Mouse (Mus musculus) hindbrain, embryonic 13.5 days (tissue): ENCODE data around the gene Thap12. TPM values are rescaled to one million over a fixed set of nuclear protein-coding genes. Genes with fewer than 3 reads are reported as not detected.

Source experiments
- ATAC-seq: fragments of 200-750 bp; cut with Nextera tagmentation; 2 replicates; pipeline ENCODE4 v1.8.0; 2017; ENCODE audit warnings: moderate TSS enrichment; ENCODE audit not compliant: low FRiP score
- H3K27ac ChIP-seq: fragments of 300-500 bp; sonication (generic); 2 replicates; pipeline ENCODE4 v1.5.1; 2015; ENCODE audit warnings: inconsistent platforms, mild to moderate bottlenecking, moderate library complexity
- H3K27me3 ChIP-seq: fragments of 300-500 bp; sonication (generic); 2 replicates; pipeline ENCODE4 v1.6.1; 2015; ENCODE audit warnings: mild to moderate bottlenecking, inconsistent platforms
- H3K36me3 ChIP-seq: fragments of 300-500 bp; sonication (generic); 2 replicates; pipeline ENCODE4 v1.6.1; 2015; ENCODE audit warnings: mild to moderate bottlenecking, inconsistent platforms
- H3K4me1 ChIP-seq: fragments of 300-500 bp; sonication (generic); replicated peaks from 2 replicates; pipeline ENCODE4 v1.6.1; 2015; ENCODE audit warnings: inconsistent platforms
- H3K4me2 ChIP-seq: fragments of 300-500 bp; sonication (generic); 2 replicates; pipeline ENCODE4 v1.6.1; 2015; ENCODE audit warnings: inconsistent platforms, mild to moderate bottlenecking, moderate library complexity
- H3K4me3 ChIP-seq: fragments of 300-500 bp; sonication (generic); 2 replicates; pipeline ENCODE4 v1.5.1; 2015; ENCODE audit warnings: mild to moderate bottlenecking, inconsistent platforms
- H3K9ac ChIP-seq: fragments of 300-500 bp; sonication (generic); 2 replicates; pipeline ENCODE4 v1.6.1; 2015; ENCODE audit warnings: mild to moderate bottlenecking, inconsistent platforms
- H3K9me3 ChIP-seq: fragments of 300-500 bp; sonication (generic); 2 replicates; pipeline ENCODE4 v1.6.1; 2016; ENCODE audit warnings: inconsistent platforms
- WGBS: fragments of 180-500 bp; shearing (Covaris S2); methylation state at CpG from one replicate; pipeline ENCODE4 v1.1.7; 2015; 5-methylcytosine and 5-hydroxymethylcytosine counted together
- polyA plus RNA-seq: library from polyadenylated mRNA; unstranded; fragments of >200 nt; fragmentation: Nextera tagmentation; extraction: Ambion mirVana; gene quantifications from 2 replicates; pipeline ENCODE4 v1.2.1, GENCODE M21; 2015

Thap12 gene
- polyA plus RNA-seq, 1 experiment from 2014 or later = 45.9 TPM

DNA sequence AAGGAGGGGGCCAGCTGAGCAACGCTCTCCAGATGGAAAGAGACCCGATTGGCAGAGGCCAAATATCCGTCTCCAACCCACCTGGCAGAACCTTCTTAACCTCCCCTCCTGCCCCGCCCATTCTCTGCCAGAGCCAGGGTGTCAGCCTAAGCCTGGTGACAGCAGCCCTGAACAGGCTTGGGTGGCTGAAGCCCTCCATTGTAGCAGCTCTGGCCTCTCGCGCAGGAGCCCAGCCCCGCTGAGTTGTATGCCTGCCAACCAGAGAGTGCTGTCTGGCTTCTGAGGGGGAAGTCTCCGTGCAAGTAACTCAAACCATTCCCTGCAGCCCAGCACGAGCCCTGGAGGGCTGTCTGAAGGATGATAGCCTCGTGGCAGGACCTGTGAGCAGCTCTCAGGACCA, 32.0 kb downstream of the Thap12 start:
- H3K27ac ChIP-seq = no peak overlapping the region
- no peaks in the 10 kb centered on the region for H3K36me3 ChIP-seq
- no peak overlapping the region for H3K9ac ChIP-seq
- H3K4me2 ChIP-seq = no peak overlapping the region
- 0 out of 2 replicates have a peak, but pooled peaks have one; percentile 52 for ATAC-seq
- no peak overlapping the region for H3K4me3 ChIP-seq
- H3K4me1 ChIP-seq = peaks cover 16% of the 10 kb centered on the region
- no peaks in the 10 kb centered on the region for H3K9me3 ChIP-seq
- 34% methylated on average over 10 of the region's 10 CpGs for WGBS
- H3K27me3 ChIP-seq = peaks cover 5% of the 10 kb centered on the region; the same call in 1 of the 2 replicates

DNA sequence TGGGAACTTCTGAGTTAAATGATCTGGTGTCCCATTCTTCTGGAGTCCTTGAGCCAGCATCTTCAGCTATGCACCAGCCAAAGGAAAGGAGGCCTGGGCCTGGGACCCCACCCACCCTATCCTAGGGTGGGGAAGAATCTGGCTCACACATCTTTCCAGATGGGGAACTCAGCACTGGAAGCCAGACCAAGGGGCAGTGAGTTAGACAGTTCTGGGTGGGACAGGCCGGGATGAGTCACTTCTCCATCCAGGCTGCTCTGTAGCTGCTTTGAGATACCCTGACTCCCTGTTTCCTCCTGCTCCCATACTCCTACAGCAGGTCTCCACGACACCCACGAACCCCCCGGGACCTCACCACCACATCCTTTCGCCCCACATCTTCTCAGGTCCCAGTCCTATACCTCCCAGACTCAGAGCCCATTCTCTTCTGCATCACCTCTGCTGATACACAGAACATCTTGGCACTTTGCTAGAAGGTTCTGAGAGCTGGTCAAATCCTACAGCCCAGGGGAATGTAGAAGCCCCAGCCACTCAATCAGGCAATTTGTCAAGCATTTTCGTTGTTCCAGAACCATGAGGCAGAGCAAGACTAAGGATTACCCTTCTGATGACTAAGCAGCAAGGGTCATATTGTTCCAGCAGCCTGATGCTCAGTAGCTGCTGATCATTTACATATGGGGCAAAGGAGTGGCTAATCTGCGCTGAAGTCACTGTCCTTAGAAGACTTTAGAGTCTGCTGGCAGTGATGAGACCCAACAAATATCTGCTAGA, 34.1 kb downstream of the Thap12 start:
- Histone ChIP-seq H3K9ac (no peak overlapping the region), H3K27ac (no peak overlapping the region), H3K27me3 (no peaks in the 10 kb centered on the region), H3K4me1 (peaks cover 15% of the 10 kb centered on the region), H3K9me3 (no peaks in the 10 kb centered on the region), H3K36me3 (no peaks in the 10 kb centered on the region), H3K4me3 (no peak overlapping the region), H3K4me2 (no peak overlapping the region)
- no peak for ATAC-seq
- WGBS = 87% methylated on average over 7 of the region's 7 CpGs

DNA sequence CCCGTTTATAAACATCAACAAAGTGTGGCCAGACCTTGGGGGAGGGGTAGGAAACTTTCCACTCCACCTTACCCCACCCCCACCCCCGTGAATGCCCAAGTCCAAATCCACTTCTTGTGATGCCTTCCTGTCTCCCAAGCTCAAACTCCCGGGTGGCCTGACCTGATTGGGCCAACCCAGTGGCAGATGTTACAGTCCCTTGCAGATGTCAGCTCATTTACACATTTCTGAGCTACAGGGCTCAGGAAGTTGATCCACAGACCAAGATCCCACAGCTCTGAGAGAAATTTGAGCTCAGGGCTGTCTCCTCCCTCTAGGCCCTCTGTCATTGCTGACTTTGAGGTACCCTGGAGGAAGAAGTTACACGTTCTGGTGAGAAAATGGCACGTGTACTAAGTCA, 37.5 kb downstream of the Thap12 start:
- Histone ChIP-seq H3K27ac (no peak overlapping the region), H3K27me3 (peaks cover 9% of the 10 kb centered on the region; the same call in 1 of the 2 replicates), H3K4me3 (no peak overlapping the region), H3K9me3 (no peaks in the 10 kb centered on the region), H3K36me3 (no peaks in the 10 kb centered on the region), H3K4me1 (peaks cover 7% of the 10 kb centered on the region; the same call in 1 of the 2 replicates), H3K9ac (no peak overlapping the region), H3K4me2 (no peak overlapping the region)
- ATAC-seq = no peak
- WGBS = 23% methylated on average over 5 of the region's 5 CpGs

DNA sequence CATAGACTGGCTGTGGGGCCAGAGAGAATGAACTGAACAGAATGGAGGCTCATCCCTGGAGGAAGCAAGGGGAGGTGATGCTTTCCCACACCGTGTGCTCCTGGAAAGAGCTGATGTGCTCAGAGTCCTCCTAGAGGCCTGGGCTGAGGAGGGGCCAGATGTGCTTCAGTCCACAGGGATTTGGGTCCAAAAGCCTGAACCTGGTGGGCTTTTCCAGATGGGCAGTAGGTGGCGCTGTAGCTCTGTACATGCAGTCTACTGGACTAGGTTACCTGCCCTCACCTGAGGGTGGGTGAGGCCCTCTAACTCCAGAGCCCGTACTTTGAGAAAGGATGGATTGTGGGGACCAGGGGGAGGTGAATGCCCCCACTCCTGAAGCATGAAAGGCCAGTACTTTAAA, 40.4 kb downstream of the Thap12 start:
- H3K27ac ChIP-seq = no peak overlapping the region
- no peaks in the 10 kb centered on the region for H3K9me3 ChIP-seq
- no peak overlapping the region for H3K4me3 ChIP-seq
- no peak for ATAC-seq
- WGBS = 6% methylated on average over 3 of the region's 3 CpGs
- no peak overlapping the region for H3K4me2 ChIP-seq
- H3K9ac ChIP-seq = no peak overlapping the region
- no peaks in the 10 kb centered on the region for H3K36me3 ChIP-seq
- H3K27me3 ChIP-seq = peaks cover 9% of the 10 kb centered on the region; the same call in 1 of the 2 replicates
- 0 out of 2 replicates have a peak, but pooled peaks cover 6% of the 10 kb centered on the region for H3K4me1 ChIP-seq

DNA sequence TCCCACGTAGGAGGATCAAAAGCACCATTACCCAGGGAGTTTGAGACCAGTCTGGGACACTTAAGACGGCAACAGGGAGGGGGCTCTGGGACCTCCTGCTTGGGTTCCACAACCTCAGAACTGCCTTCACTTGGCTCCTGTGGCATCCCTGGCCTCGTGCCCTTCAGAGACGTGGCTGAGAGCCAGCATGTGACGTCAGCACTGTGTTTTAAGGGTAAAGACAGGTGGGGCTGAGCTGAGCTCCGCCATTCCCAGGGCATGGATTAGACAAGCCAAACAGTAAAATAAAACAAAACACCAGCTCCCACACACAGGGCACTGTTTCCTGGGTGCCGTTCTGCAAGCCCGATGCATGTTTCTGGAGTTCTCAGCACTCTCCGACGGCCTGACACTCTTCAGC, 47.5 kb downstream of the Thap12 start:
- H3K27ac ChIP-seq = no peak overlapping the region
- H3K4me2 ChIP-seq = no peak overlapping the region
- peaks cover 2% of the 10 kb centered on the region; the same call in 1 of the 2 replicates for H3K27me3 ChIP-seq
- peaks cover 8% of the 10 kb centered on the region for H3K4me1 ChIP-seq
- H3K9me3 ChIP-seq = no peaks in the 10 kb centered on the region
- no peaks in the 10 kb centered on the region for H3K36me3 ChIP-seq
- H3K4me3 ChIP-seq = no peak overlapping the region
- H3K9ac ChIP-seq = no peak overlapping the region
- 75% methylated on average over 10 of the region's 10 CpGs for WGBS
- no peak for ATAC-seq

DNA sequence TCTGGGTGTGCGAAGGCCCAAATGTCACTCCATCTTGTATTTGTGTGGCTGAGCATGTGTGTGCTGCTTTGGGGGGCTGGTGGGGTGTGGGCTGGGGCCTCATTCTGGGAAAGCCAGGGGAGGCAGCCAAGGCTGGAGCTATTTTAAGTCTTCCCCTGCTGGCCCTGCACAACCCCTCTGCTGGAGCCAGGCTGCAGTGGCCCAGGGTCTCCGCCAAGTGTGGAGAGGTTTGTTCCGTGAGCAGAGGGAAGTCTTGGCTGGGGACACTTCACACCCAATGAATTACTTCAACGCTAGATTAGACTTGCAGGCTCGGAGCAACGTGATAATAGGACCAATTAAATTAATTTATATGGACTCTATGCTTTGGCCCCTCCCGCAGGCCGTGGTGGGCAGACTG, 49.8 kb downstream of the Thap12 start:
- Histone ChIP-seq H3K4me3 (no peak overlapping the region), H3K36me3 (no peaks in the 10 kb centered on the region), H3K9ac (no peak overlapping the region), H3K4me1 (peaks cover 8% of the 10 kb centered on the region), H3K4me2 (no peak overlapping the region), H3K27me3 (peaks cover 7% of the 10 kb centered on the region; the same call in 1 of the 2 replicates), H3K9me3 (no peaks in the 10 kb centered on the region), H3K27ac (no peak overlapping the region)
- WGBS = 87% methylated on average over 8 of the region's 8 CpGs
- no peak for ATAC-seq

DNA sequence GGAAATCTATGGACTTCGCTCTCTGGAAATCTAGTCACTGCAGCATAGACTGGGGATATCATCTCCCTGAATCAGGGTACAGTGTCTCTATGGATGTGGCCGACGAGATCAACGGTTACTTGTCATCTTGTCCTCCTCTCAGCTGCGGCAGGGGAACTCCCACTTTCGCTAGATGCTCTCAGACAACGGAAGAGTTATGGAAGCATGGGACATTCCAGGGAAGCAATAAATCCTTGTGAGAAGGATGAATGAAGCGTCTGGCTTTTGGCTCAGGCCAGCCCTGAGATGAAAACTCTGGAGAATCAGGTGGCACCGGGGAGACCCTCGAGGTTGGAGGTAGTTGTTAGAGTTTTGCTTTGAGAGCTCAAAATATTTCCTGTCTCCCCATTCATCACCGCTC, 53.1 kb downstream of the Thap12 start:
- WGBS = 80% methylated on average over 11 of the region's 11 CpGs

DNA sequence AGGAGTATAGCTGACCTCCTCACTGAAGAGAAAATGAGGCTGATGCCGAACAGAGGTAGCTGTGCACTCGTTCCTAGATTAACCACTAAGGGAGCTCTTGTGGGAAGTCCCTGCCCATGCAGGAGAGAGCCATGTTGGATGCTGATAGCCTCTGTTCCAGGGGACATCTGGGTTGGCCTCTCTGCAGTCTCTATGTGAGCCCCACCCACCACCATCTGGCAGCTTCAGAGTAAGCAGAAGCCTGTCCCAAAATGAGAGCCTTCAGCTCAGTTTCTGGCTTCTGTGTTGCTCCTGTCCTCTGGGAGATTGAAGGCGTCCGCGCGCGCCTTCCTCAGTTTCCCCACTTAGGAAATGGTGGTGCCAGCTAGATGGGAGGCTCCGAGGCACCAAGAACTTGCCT, 53.7 kb downstream of the Thap12 start:
- no peaks in the 10 kb centered on the region for H3K9me3 ChIP-seq
- no peaks in the 10 kb centered on the region for H3K36me3 ChIP-seq
- no peak overlapping the region for H3K4me2 ChIP-seq
- WGBS = 83% methylated on average over 8 of the region's 8 CpGs
- H3K27me3 ChIP-seq = 0 out of 2 replicates have a peak, but pooled peaks cover 8% of the 10 kb centered on the region
- no peak overlapping the region for H3K9ac ChIP-seq
- no peak for ATAC-seq
- peaks cover 8% of the 10 kb centered on the region for H3K4me1 ChIP-seq
- H3K27ac ChIP-seq = no peak overlapping the region
- H3K4me3 ChIP-seq = no peak overlapping the region

More for the DNA sequence above, 53.1 kb downstream of the Thap12 start:
- no peak overlapping the region for H3K9ac ChIP-seq
- H3K27me3 ChIP-seq = 0 out of 2 replicates have a peak, but pooled peaks cover 8% of the 10 kb centered on the region
- no peaks in the 10 kb centered on the region for H3K36me3 ChIP-seq
- no peaks in the 10 kb centered on the region for H3K9me3 ChIP-seq
- H3K4me2 ChIP-seq = no peak overlapping the region
- H3K27ac ChIP-seq = no peak overlapping the region
- no peak overlapping the region for H3K4me3 ChIP-seq
- ATAC-seq = no peak
- H3K4me1 ChIP-seq = peaks cover 8% of the 10 kb centered on the region

DNA sequence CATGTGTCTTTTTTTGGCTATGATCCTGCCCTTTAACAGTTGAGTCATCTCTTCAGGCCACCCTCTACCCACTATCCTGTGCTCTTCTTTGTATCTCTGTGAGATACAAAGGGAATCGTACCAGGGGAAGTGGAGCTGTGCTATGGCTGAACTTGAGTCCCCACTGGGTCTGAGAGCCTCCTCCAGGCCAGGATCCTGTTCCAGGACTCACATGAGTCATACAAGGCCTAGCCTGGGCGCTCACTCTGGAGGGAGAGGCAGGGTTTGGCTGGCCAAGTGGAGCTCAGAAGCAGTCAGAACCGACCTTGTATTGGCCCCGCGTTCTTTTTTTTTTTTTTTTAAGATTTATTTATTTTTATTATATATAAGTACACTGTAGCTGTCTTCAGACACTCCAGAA, 57.2 kb downstream of the Thap12 start:
- no peaks in the 10 kb centered on the region for H3K9me3 ChIP-seq
- H3K4me2 ChIP-seq = no peak overlapping the region
- no peak overlapping the region for H3K27ac ChIP-seq
- H3K9ac ChIP-seq = no peak overlapping the region
- WGBS = 89% methylated on average over 5 of the region's 5 CpGs
- no peak overlapping the region for H3K4me3 ChIP-seq
- no peaks in the 10 kb centered on the region for H3K4me1 ChIP-seq
- no peaks in the 10 kb centered on the region for H3K36me3 ChIP-seq
- H3K27me3 ChIP-seq = 0 out of 2 replicates have a peak, but pooled peaks cover 8% of the 10 kb centered on the region
- ATAC-seq = no peak

DNA sequence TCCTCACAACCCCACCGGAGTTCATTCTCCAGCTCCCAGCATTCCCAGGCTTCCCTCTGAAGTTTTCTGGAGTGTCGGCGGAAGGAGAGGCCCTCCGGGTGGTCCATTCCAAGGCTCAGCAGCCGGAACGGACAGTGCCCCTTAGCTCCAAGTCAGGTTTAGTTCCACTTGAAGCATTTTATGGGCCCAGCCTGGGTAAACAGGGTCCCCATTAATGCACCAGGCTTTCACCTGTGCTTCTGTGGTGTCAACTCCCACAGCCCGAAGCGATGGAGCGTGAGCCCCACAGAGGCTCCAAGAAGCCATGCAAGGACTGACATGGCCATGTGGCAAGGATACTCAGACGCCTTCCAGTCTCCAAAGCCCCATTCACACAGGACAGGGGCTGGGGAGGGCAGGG, 61.0 kb downstream of the Thap12 start:
- Histone ChIP-seq H3K9me3 (no peaks in the 10 kb centered on the region), H3K36me3 (no peaks in the 10 kb centered on the region), H3K27ac (no peak overlapping the region), H3K9ac (no peak overlapping the region), H3K4me2 (no peak overlapping the region), H3K4me3 (no peak overlapping the region), H3K4me1 (0 out of 2 replicates have a peak, but pooled peaks cover under 1% of the 10 kb centered on the region), H3K27me3 (no peaks in the 10 kb centered on the region)
- 89% methylated on average over 10 of the region's 10 CpGs for WGBS
- ATAC-seq = no peak

DNA sequence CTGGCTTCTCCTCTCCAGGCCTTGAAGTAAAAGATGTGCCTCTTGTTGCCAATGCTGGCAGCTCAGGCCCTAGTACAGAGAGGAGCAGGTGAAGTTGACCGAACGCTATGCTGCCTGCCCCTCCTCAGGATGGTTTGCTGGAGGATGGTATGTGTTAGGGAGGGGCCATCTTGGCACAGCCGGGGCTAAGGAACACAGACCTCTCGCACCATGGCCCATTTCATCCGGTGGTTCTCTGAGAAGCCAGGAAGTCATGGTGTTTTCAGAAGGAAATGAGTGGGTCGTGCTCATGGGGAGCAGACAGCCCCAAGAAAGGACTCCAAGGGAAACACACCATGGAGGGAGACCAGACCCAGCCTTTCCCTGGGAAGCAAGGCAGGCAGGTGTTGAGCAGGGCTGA, 64.4 kb downstream of the Thap12 start:
- no peaks in the 10 kb centered on the region for H3K36me3 ChIP-seq
- no peak overlapping the region for H3K27ac ChIP-seq
- no peak overlapping the region for H3K4me3 ChIP-seq
- peaks cover 6% of the 10 kb centered on the region; the same call in 1 of the 2 replicates for H3K4me1 ChIP-seq
- no peak overlapping the region for H3K4me2 ChIP-seq
- H3K9me3 ChIP-seq = no peaks in the 10 kb centered on the region
- H3K27me3 ChIP-seq = peaks cover 8% of the 10 kb centered on the region; the same call in 1 of the 2 replicates
- no peak overlapping the region for H3K9ac ChIP-seq
- no peak for ATAC-seq
- 80% methylated on average over 6 of the region's 6 CpGs for WGBS
